Mouse (Mus musculus): ENCODE results near the gene Slc12a5. TPM values are rescaled to one million over a fixed set of nuclear protein-coding genes. Genes with fewer than 3 reads are reported as not detected.

Slc12a5 gene
- polyA plus RNA-seq, 1 experiment from 2014 or later, result 0.99 TPM

GRCm38 (mm10) chr2:164930706-164931581 is 29.7 kb upstream of the Slc12a5 start:
- no peaks in the 10 kb centered on the region for H3K9me3 ChIP-seq (replicated peaks)
- 73% methylated on average over 11 of the region's 11 CpGs for WGBS
- DNase-seq (ENCODE audit: low spot score), result no peak
- H3K4me1 ChIP-seq, result peaks cover 5% of the 10 kb centered on the region; the same call in 1 of the 2 replicates
- no peak overlapping the region for H3K27ac ChIP-seq (replicated peaks)
- no peak overlapping the region for H3K4me3 ChIP-seq
- no peaks in the 10 kb centered on the region for H3K36me3 ChIP-seq
- H3K27me3 ChIP-seq (ENCODE audit: low read depth, poor library complexity, severe bottlenecking), result peaks cover 33% of the 10 kb centered on the region

GRCm38 (mm10) chr2:164933534-164933933 is 27.1 kb upstream of the Slc12a5 start:
- WGBS, result 58% methylated on average over 10 of the region's 10 CpGs

GRCm38 (mm10) chr2:164935991-164936390 is 24.6 kb upstream of the Slc12a5 start:
- no peaks in the 10 kb centered on the region for H3K36me3 ChIP-seq
- DNase-seq (ENCODE audit: low spot score), result no peak
- no peak overlapping the region for H3K27ac ChIP-seq (replicated peaks)
- H3K4me1 ChIP-seq, result peaks cover 38% of the 10 kb centered on the region
- no peaks in the 10 kb centered on the region for H3K9me3 ChIP-seq (replicated peaks)
- no peak overlapping the region for H3K4me3 ChIP-seq
- 85% methylated on average over 4 of the region's 4 CpGs for WGBS
- peaks cover 82% of the 10 kb centered on the region for H3K27me3 ChIP-seq (ENCODE audit: low read depth, poor library complexity, severe bottlenecking)

More at GRCm38 (mm10) chr2:164933534-164933933, 27.1 kb upstream of the Slc12a5 start:
- no peak overlapping the region for H3K27ac ChIP-seq (replicated peaks)
- H3K27me3 ChIP-seq (ENCODE audit: low read depth, poor library complexity, severe bottlenecking), result peaks cover 59% of the 10 kb centered on the region
- no peak for DNase-seq (ENCODE audit: low spot score)
- peaks cover 13% of the 10 kb centered on the region for H3K4me1 ChIP-seq
- H3K9me3 ChIP-seq (replicated peaks), result no peaks in the 10 kb centered on the region
- H3K4me3 ChIP-seq, result no peak overlapping the region
- H3K36me3 ChIP-seq, result no peaks in the 10 kb centered on the region

GRCm38 (mm10) chr2:164938146-164939091 is 22.2 kb upstream of the Slc12a5 start:
- Histone ChIP-seq H3K4me1 (peaks cover 51% of the 10 kb centered on the region), H3K4me3 (peak overlapping the region; percentile 52), H3K27ac (replicated peaks) (peak overlapping the region; percentile 33; the same call in 1 of the 2 replicates), H3K36me3 (no peaks in the 10 kb centered on the region), H3K27me3 (ENCODE audit: low read depth, poor library complexity, severe bottlenecking) (peaks cover 91% of the 10 kb centered on the region), H3K9me3 (replicated peaks) (no peaks in the 10 kb centered on the region)
- WGBS, result 3% methylated on average over 39 of the region's 39 CpGs
- DNase-seq (ENCODE audit: low spot score), result peak; percentile 54

- DNase-seq (ENCODE audit: low spot score), result no peak
- H3K4me3 ChIP-seq, result peak overlapping the region; percentile 52
- H3K27ac ChIP-seq (replicated peaks), result peak overlapping the region; percentile 33; the same call in 1 of the 2 replicates
- no peaks in the 10 kb centered on the region for H3K9me3 ChIP-seq (replicated peaks)
- WGBS, result 2% methylated on average over 11 of the region's 11 CpGs
- H3K36me3 ChIP-seq, result no peaks in the 10 kb centered on the region
- H3K4me1 ChIP-seq, result peaks cover 51% of the 10 kb centered on the region
- H3K27me3 ChIP-seq (ENCODE audit: low read depth, poor library complexity, severe bottlenecking), result peaks cover 97% of the 10 kb centered on the region
These were observed 21.5 kb upstream of the Slc12a5 start for GRCm38 (mm10) chr2:164939106-164939505.

- Histone ChIP-seq H3K9me3 (replicated peaks) (no peaks in the 10 kb centered on the region), H3K27me3 (ENCODE audit: low read depth, poor library complexity, severe bottlenecking) (peaks cover 93% of the 10 kb centered on the region), H3K27ac (replicated peaks) (no peak within 1 kb of the TSS), H3K4me1 (peaks cover 46% of the 10 kb centered on the region), H3K36me3 (no peaks in the 10 kb centered on the region), H3K4me3 (no peak within 1 kb of the TSS)
- DNase-seq (ENCODE audit: low spot score), result no peak
- 20% methylated on average over 10 of the region's 10 CpGs for WGBS
These were observed 20.3 kb upstream of the Slc12a5 start, which contains the start of gene Mmp9 for GRCm38 (mm10) chr2:164940140-164940830. TSS of gene Mmp9 (plus strand) at chr2:164940780.

GRCm38 (mm10) chr2:164942692-164943290 is 17.8 kb upstream of the Slc12a5 start:
- Histone ChIP-seq H3K9me3 (replicated peaks) (no peaks in the 10 kb centered on the region), H3K4me3 (no peak overlapping the region), H3K27me3 (ENCODE audit: low read depth, poor library complexity, severe bottlenecking) (peaks cover 87% of the 10 kb centered on the region), H3K27ac (replicated peaks) (0 out of 2 replicates have a peak overlapping the region, but pooled peaks have one; percentile 13), H3K4me1 (peaks cover 50% of the 10 kb centered on the region), H3K36me3 (no peaks in the 10 kb centered on the region)
- no peak for DNase-seq (ENCODE audit: low spot score)
- 16% methylated on average over 5 of the region's 5 CpGs for WGBS

GRCm38 (mm10) chr2:164947506-164947905 is 13.1 kb upstream of the Slc12a5 start:
- Histone ChIP-seq H3K27me3 (ENCODE audit: low read depth, poor library complexity, severe bottlenecking) (peaks cover 87% of the 10 kb centered on the region), H3K27ac (replicated peaks) (no peak overlapping the region), H3K4me3 (no peak overlapping the region), H3K4me1 (peaks cover 38% of the 10 kb centered on the region), H3K36me3 (no peaks in the 10 kb centered on the region), H3K9me3 (replicated peaks) (0 out of 2 replicates have a peak, but pooled peaks cover 3% of the 10 kb centered on the region)
- no peak for DNase-seq (ENCODE audit: low spot score)
- WGBS, result 24% methylated on average over 4 of the region's 4 CpGs

- Histone ChIP-seq H3K27ac (replicated peaks) (no peak overlapping the region), H3K4me3 (no peak overlapping the region), H3K9me3 (replicated peaks) (0 out of 2 replicates have a peak, but pooled peaks cover 3% of the 10 kb centered on the region), H3K27me3 (ENCODE audit: low read depth, poor library complexity, severe bottlenecking) (peaks cover 87% of the 10 kb centered on the region), H3K36me3 (no peaks in the 10 kb centered on the region), H3K4me1 (peaks cover 36% of the 10 kb centered on the region)
- 10% methylated on average over 7 of the region's 7 CpGs for WGBS
- no peak for DNase-seq (ENCODE audit: low spot score)
These were observed 12.7 kb upstream of the Slc12a5 start for GRCm38 (mm10) chr2:164947930-164948329.

GRCm38 (mm10) chr2:164948962-164949361 is 11.6 kb upstream of the Slc12a5 start:
- peaks cover 88% of the 10 kb centered on the region for H3K27me3 ChIP-seq (ENCODE audit: low read depth, poor library complexity, severe bottlenecking)
- peak; percentile 33 for DNase-seq (ENCODE audit: low spot score)
- H3K4me1 ChIP-seq, result peaks cover 39% of the 10 kb centered on the region
- H3K36me3 ChIP-seq, result no peaks in the 10 kb centered on the region
- 0 out of 2 replicates have a peak, but pooled peaks cover 3% of the 10 kb centered on the region for H3K9me3 ChIP-seq (replicated peaks)
- 6% methylated on average over 25 of the region's 25 CpGs for WGBS
- peak overlapping the region; percentile 41 for H3K4me3 ChIP-seq
- H3K27ac ChIP-seq (replicated peaks), result no peak overlapping the region

GRCm38 (mm10) chr2:164950501-164950900 is 10.1 kb upstream of the Slc12a5 start:
- Histone ChIP-seq H3K36me3 (no peaks in the 10 kb centered on the region), H3K27me3 (ENCODE audit: low read depth, poor library complexity, severe bottlenecking) (peaks cover 94% of the 10 kb centered on the region), H3K27ac (replicated peaks) (no peak overlapping the region), H3K4me3 (no peak overlapping the region), H3K4me1 (peaks cover 39% of the 10 kb centered on the region), H3K9me3 (replicated peaks) (0 out of 2 replicates have a peak, but pooled peaks cover 3% of the 10 kb centered on the region)
- 27% methylated on average over 13 of the region's 13 CpGs for WGBS
- peak; percentile 48 for DNase-seq (ENCODE audit: low spot score)
